Mouse (Mus musculus) forebrain, embryonic 16.5 days (tissue): ENCODE data around the gene Recql5. TPM values are rescaled to one million over a fixed set of nuclear protein-coding genes. Genes with fewer than 3 reads are reported as not detected.

Experiments
- ATAC-seq: fragments of 200-750 bp; cut with Nextera tagmentation; 2 replicates; pipeline ENCODE4 v1.8.0; 2017; ENCODE audit warnings: mild to moderate bottlenecking, moderate library complexity
- H3K27ac ChIP-seq: fragments of 300-500 bp; sonication (generic); 2 replicates; pipeline ENCODE4 v1.5.1; 2014; ENCODE audit warnings: low read length, control low read depth
- H3K27me3 ChIP-seq: fragments of 300-500 bp; sonication (generic); replicated peaks from 2 replicates; pipeline ENCODE4 v1.6.1; 2014; ENCODE audit warnings: low read length; ENCODE audit not compliant: control insufficient read depth, insufficient read depth
- H3K36me3 ChIP-seq: fragments of 300-500 bp; sonication (generic); 2 replicates; pipeline ENCODE4 v1.6.1; 2014; ENCODE audit not compliant: control insufficient read depth, insufficient read depth
- H3K4me1 ChIP-seq: fragments of 300-500 bp; sonication (generic); replicated peaks from 2 replicates; pipeline ENCODE4 v1.6.1; 2014; ENCODE audit warnings: low read length; ENCODE audit not compliant: control insufficient read depth, insufficient read depth
- H3K4me2 ChIP-seq: fragments of 300-500 bp; sonication (generic); 2 replicates; pipeline ENCODE4 v1.6.1; 2014; ENCODE audit warnings: mild to moderate bottlenecking, low read length, control low read depth
- H3K4me3 ChIP-seq: fragments of 300-500 bp; sonication (generic); replicated peaks from 2 replicates; pipeline ENCODE4 v1.5.1; 2014; ENCODE audit warnings: mild to moderate bottlenecking, low read length, control low read depth
- H3K9ac ChIP-seq: fragments of 300-500 bp; sonication (generic); replicated peaks from 2 replicates; pipeline ENCODE4 v1.6.1; 2014; ENCODE audit warnings: low read depth, low read length, control low read depth
- H3K9me3 ChIP-seq: fragments of 300-500 bp; sonication (generic); 2 replicates; pipeline ENCODE4 v1.6.1; 2016; ENCODE audit warnings: low read length; ENCODE audit not compliant: control insufficient read depth
- WGBS: fragments of 180-500 bp; shearing (Covaris S2); extraction: QIAGEN DNeasy Blood & Tissue Kit; methylation state at CpG from one replicate; pipeline ENCODE4 v1.1.7; 2014; 5-methylcytosine and 5-hydroxymethylcytosine counted together
- polyA plus RNA-seq: library from polyadenylated mRNA; unstranded; fragments of >200 nt; fragmentation: Nextera tagmentation; extraction: Ambion mirVana; gene quantifications from 2 replicates; pipeline ENCODE4 v1.2.1, GENCODE M21; 2015

The Recql5 gene
- 25.6 and 26.0 TPM in 2 replicates for polyA plus RNA-seq

GRCm38 (mm10) chr11:115933108-115933746 is at the start of gene Recql5, which contains the start of gene Sap30bp:
Gene Recql5 (minus strand): TSS chr11:115933477.
Gene Sap30bp (plus strand): TSS chr11:115933282.
- ATAC-seq, result peak; percentile 100
- H3K36me3 ChIP-seq, result peaks cover 6% of the 10 kb centered on the region; the same call in 1 of the 2 replicates
- H3K9ac ChIP-seq, result peak within 1 kb of the TSS; percentile 81
- no peaks in the 10 kb centered on the region for H3K27me3 ChIP-seq
- peaks cover 27% of the 10 kb centered on the region for H3K4me1 ChIP-seq
- H3K27ac ChIP-seq, result peak within 1 kb of the TSS; percentile 65; the same call in 1 of the 2 replicates
- under 1% methylated on average over 28 of the region's 28 CpGs for WGBS
- peak within 1 kb of the TSS; percentile 92 for H3K4me3 ChIP-seq
- peak within 1 kb of the TSS; percentile 91 for H3K4me2 ChIP-seq
- H3K9me3 ChIP-seq, result no peaks in the 10 kb centered on the region

- H3K4me3 ChIP-seq, result no peak overlapping the region
- no peak for ATAC-seq
- H3K27ac ChIP-seq, result no peak overlapping the region
- H3K4me2 ChIP-seq, result no peak overlapping the region
- no peaks in the 10 kb centered on the region for H3K4me1 ChIP-seq
- 0 out of 2 replicates have a peak, but pooled peaks cover 2% of the 10 kb centered on the region for H3K27me3 ChIP-seq
- 87% methylated on average over 15 of the region's 15 CpGs for whole genome bisulfite sequencing
- H3K9ac ChIP-seq, result no peak overlapping the region
- H3K36me3 ChIP-seq, result no peaks in the 10 kb centered on the region
- no peaks in the 10 kb centered on the region for H3K9me3 ChIP-seq
Measured at GRCm38 (mm10) chr11:115982472-115982871, 49.2 kb upstream of the Recql5 start.

- Histone ChIP-seq H3K4me3 (no peak overlapping the region), H3K36me3 (no peaks in the 10 kb centered on the region), H3K27ac (no peak overlapping the region), H3K9ac (no peak overlapping the region), H3K27me3 (peaks cover 17% of the 10 kb centered on the region), H3K9me3 (no peaks in the 10 kb centered on the region), H3K4me1 (peaks cover 11% of the 10 kb centered on the region), H3K4me2 (no peak overlapping the region)
- 33% methylated on average over 12 of the region's 12 CpGs for WGBS
- ATAC-seq, result no peak
Measured at GRCm38 (mm10) chr11:115975544-115975943, 42.3 kb upstream of the Recql5 start.

DNA sequence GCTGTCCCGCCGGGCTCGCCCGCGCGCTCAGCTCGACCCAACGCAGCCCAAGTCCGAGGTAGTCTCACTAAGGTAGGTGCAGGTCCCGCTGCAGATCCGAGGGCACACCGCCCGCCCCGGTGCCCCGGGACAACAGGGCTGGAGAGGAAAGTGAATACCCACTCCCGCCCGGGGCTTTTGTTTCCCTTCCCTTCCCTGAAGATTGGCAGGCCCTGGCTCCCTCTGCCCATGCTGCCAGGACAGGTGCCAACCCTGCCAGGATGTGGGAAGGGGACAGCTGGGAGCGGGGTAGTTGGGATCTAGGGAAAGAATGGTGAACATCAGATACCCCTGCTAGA is 41.8 kb upstream of the Recql5 start:
- peaks cover 11% of the 10 kb centered on the region for H3K4me1 ChIP-seq
- H3K36me3 ChIP-seq, result no peaks in the 10 kb centered on the region
- H3K9me3 ChIP-seq, result no peaks in the 10 kb centered on the region
- H3K4me3 ChIP-seq, result peak overlapping the region; percentile 36
- peaks cover 17% of the 10 kb centered on the region for H3K27me3 ChIP-seq
- H3K9ac ChIP-seq, result peak overlapping the region; percentile 47; the same call in 1 of the 2 replicates
- peak overlapping the region; percentile 51 for H3K4me2 ChIP-seq
- no peak for ATAC-seq
- WGBS, result 2% methylated on average over 18 of the region's 18 CpGs
- H3K27ac ChIP-seq, result no peak overlapping the region

GRCm38 (mm10) chr11:115974309-115975082 is 41.2 kb upstream of the Recql5 start, which contains the start of gene Itgb4:
Gene Itgb4 (plus strand): TSS chr11:115974709.
- Histone ChIP-seq H3K27me3 (peaks cover 17% of the 10 kb centered on the region), H3K9ac (peak within 1 kb of the TSS; percentile 47), H3K36me3 (no peaks in the 10 kb centered on the region), H3K9me3 (no peaks in the 10 kb centered on the region), H3K4me3 (peak within 1 kb of the TSS; percentile 36), H3K4me2 (peak within 1 kb of the TSS; percentile 51), H3K27ac (no peak within 1 kb of the TSS), H3K4me1 (peaks cover 11% of the 10 kb centered on the region)
- no peak for ATAC-seq
- WGBS, result 11% methylated on average over 54 of the region's 58 CpGs

DNA sequence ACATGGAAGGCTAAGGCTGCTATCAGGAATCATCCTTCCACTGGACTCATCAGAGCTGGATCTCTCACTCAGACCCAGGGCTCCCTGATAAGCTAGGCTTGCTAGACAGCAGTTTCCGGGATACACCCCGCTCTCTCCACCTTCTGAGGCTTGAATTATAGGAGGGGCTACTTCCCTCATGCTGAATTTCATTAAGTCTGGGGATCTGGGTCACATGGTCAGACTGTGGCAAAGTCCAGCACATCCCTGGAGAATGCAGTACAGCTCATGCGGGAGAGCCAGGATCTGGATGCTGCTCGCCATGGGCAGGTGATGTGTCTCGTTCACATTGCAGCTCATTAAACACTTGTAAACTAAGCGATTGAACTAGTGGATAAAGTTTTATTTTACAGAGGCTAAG is 37.7 kb upstream of the Recql5 start:
- Histone ChIP-seq H3K27ac (no peak overlapping the region), H3K4me1 (peaks cover 11% of the 10 kb centered on the region), H3K9me3 (no peaks in the 10 kb centered on the region), H3K4me2 (no peak overlapping the region), H3K27me3 (peaks cover 15% of the 10 kb centered on the region; the same call in 1 of the 2 replicates), H3K4me3 (no peak overlapping the region), H3K36me3 (peaks cover 11% of the 10 kb centered on the region), H3K9ac (no peak overlapping the region)
- 76% methylated on average over 6 of the region's 6 CpGs for WGBS
- ATAC-seq, result no peak

DNA sequence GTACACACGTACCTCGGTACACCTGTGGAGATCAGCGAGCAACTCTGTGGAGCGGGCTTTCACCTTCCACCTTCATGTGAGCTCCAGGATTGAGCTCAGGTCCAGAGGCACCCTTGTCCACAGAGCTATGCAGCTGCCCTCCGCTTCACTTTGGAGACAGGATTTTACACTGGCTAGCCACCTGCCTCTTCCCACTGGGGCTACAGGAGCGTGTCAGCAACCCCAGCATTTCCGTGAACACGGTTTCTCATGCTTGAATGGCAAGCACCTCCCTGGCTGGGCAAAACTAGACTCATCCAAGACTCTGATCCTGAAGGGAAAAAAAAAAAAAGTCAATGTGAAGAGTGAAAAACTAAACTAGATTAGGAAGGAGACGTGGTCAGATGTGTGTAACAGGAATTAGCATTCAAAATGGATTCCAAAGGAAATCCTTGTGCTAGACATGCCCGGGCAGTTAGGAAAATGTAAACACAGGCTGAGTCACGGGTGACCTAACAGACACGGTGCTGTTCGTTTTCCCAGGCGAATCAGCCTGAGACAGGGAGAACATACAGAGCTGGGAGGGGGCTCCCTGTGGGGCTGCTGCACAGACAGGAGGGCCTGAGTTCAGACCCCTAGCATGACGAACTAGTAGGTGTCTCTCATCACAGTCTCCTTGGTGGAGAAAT is 36.9 kb upstream of the Recql5 start:
- ATAC-seq, result no peak
- Histone ChIP-seq H3K27me3 (peaks cover 12% of the 10 kb centered on the region; the same call in 1 of the 2 replicates), H3K27ac (no peak overlapping the region), H3K36me3 (peaks cover 17% of the 10 kb centered on the region), H3K4me1 (peaks cover 9% of the 10 kb centered on the region), H3K4me2 (no peak overlapping the region), H3K4me3 (no peak overlapping the region), H3K9me3 (no peaks in the 10 kb centered on the region), H3K9ac (no peak overlapping the region)
- WGBS, result 73% methylated on average over 15 of the region's 15 CpGs

GRCm38 (mm10) chr11:115968731-115969405 is 35.6 kb upstream of the Recql5 start:
- 0 out of 2 replicates have a peak, but pooled peaks cover under 1% of the 10 kb centered on the region for H3K27me3 ChIP-seq
- H3K36me3 ChIP-seq, result peaks cover 29% of the 10 kb centered on the region
- H3K4me1 ChIP-seq, result no peaks in the 10 kb centered on the region
- no peaks in the 10 kb centered on the region for H3K9me3 ChIP-seq
- WGBS, result 68% methylated on average over 5 of the region's 5 CpGs
- no peak overlapping the region for H3K4me3 ChIP-seq
- H3K4me2 ChIP-seq, result no peak overlapping the region
- no peak overlapping the region for H3K27ac ChIP-seq
- H3K9ac ChIP-seq, result no peak overlapping the region
- no peak for ATAC-seq
